Mouse (Mus musculus) limb, embryonic 11.5 days (tissue): ENCODE results near the gene Gm20538. TPM values are rescaled to one million over a fixed set of nuclear protein-coding genes. Genes with fewer than 3 reads are reported as not detected.

Source experiments
- polyA plus RNA-seq: library from polyadenylated mRNA; unstranded; fragments of >200 nt; fragmentation: Nextera tagmentation; extraction: Ambion mirVana; gene quantifications from 2 replicates; pipeline ENCODE4 v1.2.1, GENCODE M21; 2014

Gene Gm20538
- polyA plus RNA-seq, 1 experiment from 2014 or later: not detected

Other genes with a start within 250 kb of the Gm20538 start
- gene Scd4, start 219.7 kb downstream of the Gm20538 start, polyA plus RNA-seq: 0.09 TPM in 1 of 2 replicates, not detected in the other
- 16.7 and 18.6 TPM in 2 replicates for gene Scd1, start 145.0 kb downstream of the Gm20538 start, polyA plus RNA-seq
- not detected in 2 replicates for gene Wnt8b, start 59.4 kb downstream of the Gm20538 start, polyA plus RNA-seq
- 0.24 and 0.33 TPM in 2 replicates for gene Sec31b, start 7.0 kb downstream of the Gm20538 start, polyA plus RNA-seq
- 542 and 551 TPM in 2 replicates for gene Ndufb8, start 2.6 kb upstream of the Gm20538 start, polyA plus RNA-seq
- 26.5 and 34.7 TPM in 2 replicates for gene Hif1an, start 10.0 kb upstream of the Gm20538 start, polyA plus RNA-seq
- gene Pax2, start 203.2 kb upstream of the Gm20538 start, polyA plus RNA-seq: 0.08 and 0.14 TPM in 2 replicates